Mouse (Mus musculus) E14TG2a.4 (cell line): ENCODE results near the gene Btbd17.

ENCODE experiments used
- CTCF ChIP-seq: conservative IDR thresholded peaks from 2 replicates; pipeline ENCODE4 v1.5.1; 2014; ENCODE audit warnings: low read length
- NANOG ChIP-seq: IDR thresholded peaks from 2 replicates; pipeline ENCODE4 v1.6.1; 2014; ENCODE audit warnings: borderline replicate concordance, low read length, mixed read lengths

DNA sequence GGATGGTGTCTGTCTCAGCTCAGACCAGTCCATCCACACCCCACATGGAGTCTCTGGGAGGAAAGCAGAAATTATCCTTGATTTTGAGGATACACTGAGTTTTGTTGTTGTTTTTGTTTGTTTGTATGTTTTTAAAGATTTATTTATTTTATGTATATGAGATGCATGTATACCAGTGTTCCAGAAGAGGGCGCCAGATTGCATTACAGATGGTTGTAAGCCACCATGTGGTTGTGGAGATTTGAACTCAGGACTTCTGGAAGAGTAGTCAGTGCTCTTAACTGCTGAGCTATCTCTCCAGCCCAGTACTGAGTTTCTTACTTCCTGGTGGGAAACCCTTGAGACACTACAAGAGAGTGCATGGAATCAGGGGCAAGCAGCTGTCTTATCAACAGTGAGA lies 13.6 kb upstream of the Btbd17 start:
- peak; percentile 39 for TF ChIP-seq CTCF
- no peak for TF ChIP-seq NANOG
